Mouse (Mus musculus) cerebellum, adult 9-10 months (tissue): Measurements from ENCODE around the gene Tspan18.

Experiments used
- DNase-seq: peaks from one replicate; pipeline ENCODE4 v3.0.0; 2022

The Tspan18 gene

DNA sequence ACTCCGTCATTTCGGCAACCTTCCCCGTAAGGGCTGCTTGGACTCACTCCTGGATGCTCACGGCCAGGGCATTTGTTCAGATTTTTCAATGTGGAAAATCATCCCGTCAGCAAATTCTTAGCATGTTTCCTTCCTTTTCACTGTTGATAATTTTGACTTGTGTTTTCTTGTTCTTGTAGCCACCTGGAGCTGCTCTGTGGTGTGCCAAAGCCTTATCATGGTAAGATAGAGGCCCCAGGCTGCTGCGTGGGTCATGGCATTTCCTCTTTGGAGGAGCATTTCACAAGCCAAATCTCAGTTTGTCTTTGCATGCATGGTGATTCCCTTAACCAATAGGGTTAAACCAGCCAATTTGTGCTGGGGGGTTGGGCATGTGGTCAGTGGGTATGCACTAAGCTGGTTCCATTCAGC lies 182.1 kb downstream of the Tspan18 start:
- DNase-seq = peak; percentile 75
